Mouse (Mus musculus) hindbrain, embryonic 11.5 days (tissue): ENCODE measurements at regions not wholly inside any gene's neighbourhood (a gene's known extent, or its start where the extent isn't known, plus 50 kb on each side); places are given as distances from the start of the nearest gene placed in this dataset.

Experiments used
- ATAC-seq: fragments of 200-750 bp; cut with Nextera tagmentation; 2 replicates; pipeline ENCODE4 v1.8.0; 2017; ENCODE audit warnings: mild to moderate bottlenecking, moderate TSS enrichment, moderate library complexity; ENCODE audit not compliant: low FRiP score
- DNase-seq: peaks from one replicate; pipeline ENCODE4 v3.0.0-alpha.2; 2015; ENCODE audit warnings: low spot score
- H3K27ac ChIP-seq: fragments of 300-500 bp; sonication (generic); 2 replicates; pipeline ENCODE4 v1.5.1; 2014; ENCODE audit warnings: mild to moderate bottlenecking, low read depth, low read length
- H3K27me3 ChIP-seq: fragments of 300-500 bp; sonication (generic); 2 replicates; pipeline ENCODE4 v1.6.1; 2014; ENCODE audit warnings: mild to moderate bottlenecking, low read length, moderate library complexity, mixed read lengths; ENCODE audit not compliant: control insufficient read depth, insufficient read depth
- H3K36me3 ChIP-seq: fragments of 300-500 bp; sonication (generic); 2 replicates; pipeline ENCODE4 v1.6.1; 2014; ENCODE audit warnings: mild to moderate bottlenecking, low read length, moderate library complexity, mixed read lengths; ENCODE audit not compliant: control insufficient read depth, insufficient read depth
- H3K4me1 ChIP-seq: fragments of 300-500 bp; sonication (generic); replicated peaks from 2 replicates; pipeline ENCODE4 v1.6.1; 2014; ENCODE audit warnings: low read length, mixed read lengths; ENCODE audit not compliant: control insufficient read depth, insufficient read depth
- H3K4me2 ChIP-seq: fragments of 300-500 bp; sonication (generic); replicated peaks from 2 replicates; pipeline ENCODE4 v1.6.1; 2014; ENCODE audit warnings: mild to moderate bottlenecking, low read depth, low read length
- H3K4me3 ChIP-seq: fragments of 300-500 bp; sonication (generic); 2 replicates; pipeline ENCODE4 v1.5.1; 2014; ENCODE audit warnings: low read depth, low read length
- H3K9ac ChIP-seq: fragments of 300-500 bp; sonication (generic); 2 replicates; pipeline ENCODE4 v1.6.1; 2014; ENCODE audit warnings: low read depth, low read length
- H3K9me3 ChIP-seq: fragments of 300-500 bp; sonication (generic); 2 replicates; pipeline ENCODE4 v1.6.1; 2016; ENCODE audit warnings: low read length; ENCODE audit not compliant: control insufficient read depth
- WGBS: fragments of 180-500 bp; shearing (Covaris S2); extraction: QIAGEN DNeasy Blood & Tissue Kit; methylation state at CpG from one replicate; pipeline ENCODE4 v1.1.7; 2014; 5-methylcytosine and 5-hydroxymethylcytosine counted together

- Histone ChIP-seq H3K9me3 (no peaks in the 10 kb centered on the region), H3K27ac (no peak overlapping the region), H3K4me1 (no peaks in the 10 kb centered on the region), H3K4me3 (no peak overlapping the region), H3K36me3 (no peaks in the 10 kb centered on the region), H3K4me2 (no peak overlapping the region), H3K9ac (no peak overlapping the region), H3K27me3 (no peaks in the 10 kb centered on the region)
- no peak for ATAC-seq
- DNase-seq, result no peak
- WGBS, result 72% methylated on average over 1 of the region's 1 CpGs
Measured at GRCm38 (mm10) chr19:52177088-52177791, 86.9 kb upstream of the Ins1 start.

GRCm38 (mm10) chr19:52193813-52194212 lies 70.3 kb upstream of the Ins1 start:
- Histone ChIP-seq H3K9ac (no peak overlapping the region), H3K4me1 (no peaks in the 10 kb centered on the region), H3K27me3 (no peaks in the 10 kb centered on the region), H3K27ac (no peak overlapping the region), H3K9me3 (no peaks in the 10 kb centered on the region), H3K36me3 (no peaks in the 10 kb centered on the region), H3K4me2 (no peak overlapping the region), H3K4me3 (no peak overlapping the region)
- WGBS, result 89% methylated on average over 2 of the region's 2 CpGs
- DNase-seq (no peak), ATAC-seq (no peak)

- Histone ChIP-seq H3K27me3 (no peaks in the 10 kb centered on the region), H3K4me2 (no peak overlapping the region), H3K9me3 (no peaks in the 10 kb centered on the region), H3K36me3 (no peaks in the 10 kb centered on the region), H3K27ac (no peak overlapping the region), H3K9ac (no peak overlapping the region), H3K4me3 (no peak overlapping the region), H3K4me1 (no peaks in the 10 kb centered on the region)
- DNase-seq, result no peak
- 77% methylated on average over 4 of the region's 4 CpGs for whole genome bisulfite sequencing
- ATAC-seq, result no peak
Measured at GRCm38 (mm10) chr19:52199545-52200284, 64.4 kb upstream of the Ins1 start.

- WGBS, result 45% methylated on average over 2 of the region's 2 CpGs
- ATAC-seq (peak; percentile 80), DNase-seq (no peak)
- Histone ChIP-seq H3K4me1 (no peaks in the 10 kb centered on the region), H3K27ac (0 out of 2 replicates have a peak overlapping the region, but pooled peaks have one; percentile 2), H3K36me3 (no peaks in the 10 kb centered on the region), H3K4me2 (no peak overlapping the region), H3K4me3 (no peak overlapping the region), H3K9ac (no peak overlapping the region), H3K27me3 (no peaks in the 10 kb centered on the region), H3K9me3 (no peaks in the 10 kb centered on the region)
Measured at GRCm38 (mm10) chr19:52207725-52208124, 56.4 kb upstream of the Ins1 start.
